Mouse (Mus musculus) intestine, embryonic 14.5 days (tissue): Measurements from ENCODE around the gene Iscu. TPM values are rescaled to one million over a fixed set of nuclear protein-coding genes. Genes with fewer than 3 reads are reported as not detected.
"Not testable (repeated sequence)": the region's sequence is repeated elsewhere in the genome, so short reads cannot be mapped to it uniquely, and the experiment has no call there.

Experiments used
- ATAC-seq: fragments of 200-750 bp; cut with Nextera tagmentation; replicated peaks from 2 replicates; pipeline ENCODE4 v1.8.0; 2017; ENCODE audit warnings: low read depth, moderate number of reproducible peaks, moderate TSS enrichment, moderate library complexity; ENCODE audit not compliant: low FRiP score, low TSS enrichment
- DNase-seq: peaks from one replicate; pipeline ENCODE4 v3.0.0-alpha.2; 2018; ENCODE audit warnings: low spot score
- H3K27ac ChIP-seq: fragments of 300-500 bp; sonication (generic); 2 replicates; pipeline ENCODE4 v1.5.1; 2014; ENCODE audit warnings: low read depth, mild to moderate bottlenecking, control low read depth
- H3K27me3 ChIP-seq: fragments of 300-500 bp; sonication (generic); replicated peaks from 2 replicates; pipeline ENCODE4 v1.6.1; 2014; ENCODE audit warnings: low read length, control low read depth; ENCODE audit not compliant: control insufficient read depth, insufficient read depth
- H3K36me3 ChIP-seq: fragments of 300-500 bp; sonication (generic); 2 replicates; pipeline ENCODE4 v1.6.1; 2014; ENCODE audit warnings: low read length, control low read depth; ENCODE audit not compliant: control insufficient read depth, insufficient read depth
- H3K4me1 ChIP-seq: fragments of 300-500 bp; sonication (generic); replicated peaks from 2 replicates; pipeline ENCODE4 v1.6.1; 2014; ENCODE audit warnings: low read length, control low read depth, mixed read lengths; ENCODE audit not compliant: control insufficient read depth, insufficient read depth
- H3K4me2 ChIP-seq: fragments of 300-500 bp; sonication (generic); 2 replicates; pipeline ENCODE4 v1.6.1; 2014; ENCODE audit warnings: low read length
- H3K4me3 ChIP-seq: fragments of 300-500 bp; sonication (generic); 2 replicates; pipeline ENCODE4 v1.5.1; 2014; ENCODE audit warnings: low read depth, low read length, control low read depth, mixed read lengths
- H3K9ac ChIP-seq: fragments of 300-500 bp; sonication (generic); 2 replicates; pipeline ENCODE4 v1.6.1; 2014; ENCODE audit warnings: mild to moderate bottlenecking, low read length
- H3K9me3 ChIP-seq: fragments of 300-500 bp; sonication (generic); 2 replicates; pipeline ENCODE4 v1.6.1; 2016; ENCODE audit warnings: low read length, control low read depth; ENCODE audit not compliant: control insufficient read depth
- WGBS: fragments of 180-500 bp; shearing (Covaris S2); extraction: QIAGEN DNeasy Blood & Tissue Kit; methylation state at CpG from one replicate; pipeline ENCODE4 v1.1.7; 2014; 5-methylcytosine and 5-hydroxymethylcytosine counted together
- polyA plus RNA-seq: library from polyadenylated mRNA; unstranded; fragments of >200 nt; fragmentation: Nextera tagmentation; extraction: Ambion mirVana; gene quantifications from 2 replicates; pipeline ENCODE4 v1.2.1, GENCODE M21; 2014

Gene Iscu
- polyA plus RNA-seq, 1 experiment from 2014 or later: 108 TPM

GRCm38 (mm10) chr5:113768806-113769205, 3.7 kb upstream of the Iscu start:
- no peak for ATAC-seq
- 88% methylated on average over 8 of the region's 8 CpGs for WGBS
- no peaks in the 10 kb centered on the region for H3K27me3 ChIP-seq

GRCm38 (mm10) chr5:113771213-113772162, 1.1 kb upstream of the Iscu start:
- Histone ChIP-seq H3K36me3 (peaks cover 49% of the 10 kb centered on the region), H3K4me3 (peak overlapping the region; percentile 100), H3K9ac (peak overlapping the region; percentile 88), H3K4me2 (peak overlapping the region; percentile 91), H3K4me1 (peaks cover 14% of the 10 kb centered on the region), H3K27ac (peak overlapping the region; percentile 100), H3K27me3 (no peaks in the 10 kb centered on the region), H3K9me3 (no peaks in the 10 kb centered on the region)
- ATAC-seq (peak; percentile 72), DNase-seq (peak; percentile 93)
- WGBS: under 1% methylated on average over 87 of the region's 97 CpGs

More at GRCm38 (mm10) chr5:113768806-113769205, 3.7 kb upstream of the Iscu start:
- Histone ChIP-seq H3K4me1 (peaks cover 12% of the 10 kb centered on the region), H3K36me3 (peaks cover 40% of the 10 kb centered on the region), H3K27ac (no peak overlapping the region), H3K4me2 (no peak overlapping the region), H3K9ac (no peak overlapping the region), H3K4me3 (no peak overlapping the region), H3K9me3 (no peaks in the 10 kb centered on the region)
- no peak for DNase-seq

GRCm38 (mm10) chr5:113772905-113773519, 464 bp downstream of the Iscu start:
- peak overlapping the region; percentile 100; the same call in 1 of the 2 replicates for H3K27ac ChIP-seq
- H3K4me3 ChIP-seq: peak overlapping the region; percentile 100
- no peaks in the 10 kb centered on the region for H3K27me3 ChIP-seq
- under 1% methylated on average over 27 of the region's 38 CpGs for WGBS
- peaks cover 14% of the 10 kb centered on the region for H3K4me1 ChIP-seq
- ATAC-seq (peak; percentile 29), DNase-seq (peak; percentile 67)
- peaks cover 47% of the 10 kb centered on the region for H3K36me3 ChIP-seq
- no peaks in the 10 kb centered on the region for H3K9me3 ChIP-seq
- H3K4me2 ChIP-seq: peak overlapping the region; percentile 91
- peak overlapping the region; percentile 69 for H3K9ac ChIP-seq

GRCm38 (mm10) chr5:113773664-113774063, 1.1 kb downstream of the Iscu start:
- Histone ChIP-seq H3K27ac (no peak overlapping the region), H3K4me2 (peak overlapping the region; percentile 91), H3K4me3 (peak overlapping the region; percentile 100), H3K36me3 (peaks cover 47% of the 10 kb centered on the region), H3K27me3 (no peaks in the 10 kb centered on the region), H3K9ac (peak overlapping the region; percentile 69; the same call in 1 of the 2 replicates), H3K4me1 (peaks cover 14% of the 10 kb centered on the region), H3K9me3 (no peaks in the 10 kb centered on the region)
- DNase-seq: peak; percentile 97
- no peak for ATAC-seq
- WGBS: under 1% methylated on average over 7 of the region's 7 CpGs

GRCm38 (mm10) chr5:113775585-113775984, 3.0 kb downstream of the Iscu start:
- H3K4me1 ChIP-seq: peaks cover 8% of the 10 kb centered on the region; the same call in 1 of the 2 replicates
- peaks cover 44% of the 10 kb centered on the region for H3K36me3 ChIP-seq
- H3K4me3 ChIP-seq: no peak overlapping the region
- DNase-seq (no peak), ATAC-seq (no peak)
- no peak overlapping the region for H3K4me2 ChIP-seq
- no peak overlapping the region for H3K27ac ChIP-seq
- H3K9me3 ChIP-seq: no peaks in the 10 kb centered on the region
- WGBS: 92% methylated on average over 10 of the region's 10 CpGs
- H3K27me3 ChIP-seq: no peaks in the 10 kb centered on the region
- no peak overlapping the region for H3K9ac ChIP-seq

GRCm38 (mm10) chr5:113776128-113776895, 3.8 kb downstream of the Iscu start:
- H3K4me3 ChIP-seq: no peak overlapping the region
- H3K27ac ChIP-seq: no peak overlapping the region
- H3K27me3 ChIP-seq: no peaks in the 10 kb centered on the region
- 91% methylated on average over 15 of the region's 15 CpGs for WGBS
- H3K4me1 ChIP-seq: peaks cover 13% of the 10 kb centered on the region; the same call in 1 of the 2 replicates
- no peak for ATAC-seq
- H3K4me2 ChIP-seq: no peak overlapping the region
- H3K9me3 ChIP-seq: no peaks in the 10 kb centered on the region
- H3K36me3 ChIP-seq: peaks cover 44% of the 10 kb centered on the region
- no peak overlapping the region for H3K9ac ChIP-seq
- no peak for DNase-seq

- 84% methylated on average over 8 of the region's 8 CpGs for WGBS
- Histone ChIP-seq H3K4me1 (peaks cover 14% of the 10 kb centered on the region; the same call in 1 of the 2 replicates), H3K9me3 (no peaks in the 10 kb centered on the region), H3K4me2 (no peak overlapping the region), H3K9ac (no peak overlapping the region), H3K36me3 (peaks cover 44% of the 10 kb centered on the region), H3K27ac (no peak overlapping the region), H3K4me3 (no peak overlapping the region), H3K27me3 (no peaks in the 10 kb centered on the region)
- DNase-seq: no peak
- ATAC-seq: no peak
Observed at GRCm38 (mm10) chr5:113776896-113777226, 4.3 kb downstream of the Iscu start.

- not testable (repeated sequence) for H3K9ac ChIP-seq, H3K9me3 ChIP-seq, ATAC-seq, DNase-seq, H3K4me3 ChIP-seq, H3K4me2 ChIP-seq, H3K27me3 ChIP-seq, H3K27ac ChIP-seq
- Histone ChIP-seq H3K36me3 (peaks cover 44% of the 10 kb centered on the region), H3K4me1 (peaks cover 16% of the 10 kb centered on the region; the same call in 1 of the 2 replicates)
- 88% methylated on average over 8 of the region's 8 CpGs for WGBS
Observed at GRCm38 (mm10) chr5:113777728-113778127, 5.2 kb downstream of the Iscu start.
